Mouse (Mus musculus): ENCODE results near the gene Rab22a. TPM values are rescaled to one million over a fixed set of nuclear protein-coding genes. Genes with fewer than 3 reads are reported as not detected.
"Not testable (repeated sequence)": the region's sequence is repeated elsewhere in the genome, so short reads cannot be mapped to it uniquely, and the experiment has no call there.

Rab22a gene
- polyA plus RNA-seq, 1 experiment from 2014 or later, result 41.8 TPM

GRCm38 (mm10) chr2:173666876-173667275 is 7.3 kb downstream of the Rab22a start:
- DNase-seq (ENCODE audit: low spot score), result no peak

DNA sequence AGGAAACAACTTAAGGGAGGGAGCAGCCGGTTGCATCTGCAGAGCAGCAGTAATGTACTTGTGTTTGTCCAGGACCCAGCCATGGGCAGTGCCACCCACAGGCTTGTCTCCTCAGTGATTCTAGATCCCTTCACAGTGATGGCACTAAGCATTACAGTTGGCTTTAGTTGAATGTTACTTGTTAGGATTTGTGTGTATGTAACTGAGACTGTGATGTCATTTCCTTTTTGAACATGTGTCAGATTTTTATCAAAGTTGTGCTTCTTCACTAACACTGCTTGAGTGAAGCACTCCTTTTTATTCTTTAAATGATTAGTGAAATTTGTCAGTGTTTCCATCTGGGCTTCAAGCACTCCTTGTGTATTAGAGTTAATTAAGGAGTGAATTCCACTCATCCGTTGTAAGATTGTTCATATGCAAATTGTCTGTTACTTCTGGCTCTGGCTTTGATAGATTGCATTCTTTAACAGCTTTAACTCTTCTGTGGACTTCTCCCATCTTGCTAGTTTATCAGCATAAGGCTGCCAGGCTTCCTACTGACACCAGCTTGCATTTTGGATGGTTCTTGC is 12.9 kb downstream of the Rab22a start:
- DNase-seq (ENCODE audit: low spot score), result no peak

DNA sequence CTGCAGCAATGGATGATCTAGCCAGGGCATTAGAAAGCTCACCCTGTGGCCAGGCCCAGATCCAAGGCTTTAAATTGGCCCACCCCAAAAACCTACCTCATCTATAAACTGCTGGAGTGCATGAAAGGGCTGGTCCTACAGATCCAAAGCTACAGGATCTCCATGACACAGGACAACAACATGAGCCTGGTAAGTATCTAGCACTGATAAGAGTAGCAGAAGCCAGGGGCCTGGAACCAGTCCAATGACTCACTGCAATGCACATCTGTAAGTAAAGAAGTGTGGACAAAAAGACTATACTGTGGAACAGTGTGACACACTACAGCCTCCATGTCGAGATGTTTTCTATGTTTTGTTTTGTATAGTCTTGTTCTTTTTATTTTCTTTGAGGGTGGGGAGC is 13.9 kb downstream of the Rab22a start:
- no peak for DNase-seq (ENCODE audit: low spot score)

DNA sequence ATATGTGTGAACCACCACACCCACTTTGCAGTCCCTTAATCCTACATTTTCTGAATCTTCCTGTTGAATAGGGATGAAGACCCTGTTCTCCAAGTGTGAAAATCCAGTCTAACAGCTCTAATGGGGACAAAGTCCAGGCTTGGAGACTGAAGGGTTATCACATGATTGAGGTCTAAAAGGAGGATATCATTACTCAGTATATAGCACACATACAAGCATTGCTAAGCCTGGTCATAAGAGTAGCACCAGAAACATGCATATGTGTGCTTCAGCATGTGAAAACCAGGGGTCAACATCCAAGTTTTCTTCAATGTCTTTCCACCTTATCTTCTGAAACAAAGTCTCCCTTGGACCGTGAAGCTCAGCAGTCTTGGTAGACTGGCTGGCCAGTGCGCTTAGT is 19.0 kb downstream of the Rab22a start:
- DNase-seq (ENCODE audit: low spot score), result no peak

DNA sequence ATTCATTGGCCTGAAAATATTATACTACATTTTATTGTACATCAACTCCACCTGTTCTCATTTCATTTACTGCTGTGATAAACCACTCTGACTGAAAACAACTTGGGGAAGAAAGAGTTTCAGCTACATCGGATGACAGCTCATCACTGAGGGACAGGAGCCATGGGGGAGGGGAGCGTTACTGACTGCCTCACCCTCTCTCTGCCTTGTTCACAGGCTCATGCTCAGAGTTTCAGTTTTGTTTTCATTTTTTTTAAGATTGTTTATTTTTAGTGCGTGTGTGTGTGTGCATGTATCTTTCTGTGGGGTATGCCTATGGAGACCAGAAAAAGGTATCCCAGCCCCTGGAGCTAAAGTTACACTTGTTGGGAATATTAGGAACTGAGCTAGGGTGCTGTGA is 19.7 kb downstream of the Rab22a start:
- no peak for DNase-seq (ENCODE audit: low spot score)

DNA sequence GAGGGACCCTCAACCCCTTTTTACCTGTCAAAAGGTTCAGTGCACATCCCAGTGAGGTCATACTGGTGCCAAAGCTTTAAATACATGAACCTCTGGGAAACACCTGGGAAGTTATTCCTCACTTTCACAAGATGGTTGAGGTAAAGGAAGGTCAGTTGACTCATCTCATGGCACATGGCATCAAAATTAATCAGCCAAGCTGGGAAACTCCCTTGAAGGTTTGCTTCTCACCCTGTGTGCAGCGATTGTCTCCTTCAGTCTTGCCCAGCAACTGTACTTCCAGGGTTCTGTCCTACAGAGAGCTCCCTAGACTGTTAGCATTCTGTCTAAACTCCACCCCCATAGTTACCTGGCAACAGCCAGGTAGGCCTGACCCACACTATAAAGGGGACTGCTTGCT is 20.6 kb downstream of the Rab22a start:
- no peak for DNase-seq (ENCODE audit: low spot score)

DNA sequence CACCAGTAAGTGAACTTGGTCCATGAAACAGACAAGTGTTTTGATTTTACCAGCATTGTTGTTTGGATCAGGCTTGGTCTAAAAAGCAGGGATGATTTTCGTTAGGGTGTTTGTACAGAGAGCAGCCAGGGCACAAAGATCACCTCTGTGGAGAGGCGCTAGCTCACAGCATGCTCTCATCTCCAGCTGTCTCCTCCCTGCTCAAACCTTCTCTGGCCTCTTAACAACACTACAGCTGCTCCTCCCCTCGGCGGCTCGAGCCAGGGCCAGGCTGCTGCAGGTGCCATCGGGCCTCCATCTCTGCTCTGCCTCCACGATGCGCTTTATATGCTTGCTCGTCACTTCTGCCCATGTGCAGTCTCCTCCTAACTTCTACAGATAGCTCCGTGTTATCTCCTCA is 23.2 kb downstream of the Rab22a start:
- DNase-seq (ENCODE audit: low spot score), result no peak

DNA sequence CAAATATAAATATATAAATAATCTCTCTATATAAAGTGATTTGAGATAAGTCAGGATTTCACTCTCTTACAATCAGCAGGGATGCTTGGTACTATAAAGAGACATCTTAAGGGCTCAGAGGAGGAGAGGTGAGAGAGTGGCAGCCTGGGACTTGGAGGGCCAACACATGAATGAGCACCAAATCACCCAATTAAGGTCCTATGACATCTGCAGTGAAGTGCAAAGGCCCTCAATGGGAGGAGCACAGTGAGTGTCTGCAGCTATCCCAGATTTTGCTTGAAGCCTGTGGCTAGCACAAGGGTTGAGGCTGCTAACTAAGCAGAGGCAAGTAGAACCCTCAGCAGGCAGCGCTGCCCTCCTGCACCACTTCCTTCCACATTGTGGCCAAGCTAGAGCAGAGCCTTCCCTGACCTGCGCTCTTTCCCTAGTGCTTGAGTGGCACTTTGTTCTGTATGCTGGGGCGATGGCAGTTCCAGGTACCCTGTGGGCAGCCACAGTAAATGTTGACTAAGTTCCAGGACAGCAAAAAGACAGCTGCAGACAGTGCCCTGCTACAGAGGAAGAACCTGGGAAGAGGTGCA is 26.3 kb downstream of the Rab22a start:
- no peak for DNase-seq (ENCODE audit: low spot score)

DNA sequence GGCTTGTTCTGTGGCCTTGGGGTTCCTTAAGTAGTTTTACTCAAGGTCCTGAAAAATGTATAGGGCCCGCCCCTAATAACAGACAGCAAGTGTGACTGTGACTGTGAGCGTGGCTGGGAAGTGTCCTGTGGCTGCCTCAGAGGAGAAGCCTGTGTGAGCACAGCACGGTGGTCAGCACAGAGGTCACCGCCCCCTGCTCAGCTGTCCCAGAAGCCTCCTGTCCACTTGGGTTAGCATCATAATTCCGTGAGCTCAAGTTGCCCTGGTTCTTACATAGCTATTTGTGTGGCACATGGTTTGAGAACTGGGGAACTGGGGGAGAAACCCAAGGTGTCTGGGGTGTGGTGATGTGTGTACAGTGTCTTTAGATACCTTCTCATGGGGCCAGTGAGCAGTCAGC is 27.8 kb downstream of the Rab22a start:
- no peak for DNase-seq (ENCODE audit: low spot score)

- DNase-seq (ENCODE audit: low spot score), result no peak
These were observed 30.3 kb downstream of the Rab22a start for GRCm38 (mm10) chr2:173689835-173690234.

DNA sequence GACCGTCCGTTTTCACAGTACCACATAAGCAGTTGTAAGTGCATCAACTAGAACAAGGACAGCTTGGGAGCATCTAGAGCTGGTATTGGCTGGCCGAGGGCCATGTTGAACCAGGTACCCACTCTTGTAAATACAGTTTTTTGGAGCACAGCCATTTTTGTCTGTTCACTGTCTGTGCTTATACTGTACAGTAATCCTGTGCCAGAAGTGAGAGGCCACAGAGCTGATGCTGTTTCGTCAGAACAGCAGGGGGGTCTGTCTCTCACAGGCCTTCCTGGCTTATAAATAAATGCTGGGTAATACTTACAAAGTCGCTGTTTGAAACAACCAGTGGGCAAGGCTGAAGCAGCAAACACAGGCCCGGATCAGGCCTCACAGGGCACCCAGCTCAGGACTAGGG is 32.2 kb downstream of the Rab22a start:
- no peak for DNase-seq (ENCODE audit: low spot score)

DNA sequence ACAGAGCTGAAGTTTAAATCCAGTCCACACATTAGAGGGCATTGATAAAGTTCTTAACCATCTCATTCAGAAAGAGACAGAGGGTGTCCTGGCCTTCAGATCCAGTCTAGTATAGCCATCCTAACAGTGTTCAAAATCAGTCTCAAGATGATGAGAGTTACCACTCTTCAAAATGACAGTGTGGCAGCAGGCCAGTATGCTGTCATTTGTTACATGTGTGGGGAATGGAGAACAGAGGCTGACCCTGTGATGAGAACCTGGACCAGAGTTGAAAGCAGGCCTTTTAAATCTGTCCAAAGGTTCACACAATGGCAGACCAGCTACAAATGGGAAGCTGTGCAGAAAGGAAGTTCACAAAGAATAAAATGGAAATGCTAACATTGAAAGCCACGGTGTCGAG is 33.1 kb downstream of the Rab22a start:
- no peak for DNase-seq (ENCODE audit: low spot score)

DNA sequence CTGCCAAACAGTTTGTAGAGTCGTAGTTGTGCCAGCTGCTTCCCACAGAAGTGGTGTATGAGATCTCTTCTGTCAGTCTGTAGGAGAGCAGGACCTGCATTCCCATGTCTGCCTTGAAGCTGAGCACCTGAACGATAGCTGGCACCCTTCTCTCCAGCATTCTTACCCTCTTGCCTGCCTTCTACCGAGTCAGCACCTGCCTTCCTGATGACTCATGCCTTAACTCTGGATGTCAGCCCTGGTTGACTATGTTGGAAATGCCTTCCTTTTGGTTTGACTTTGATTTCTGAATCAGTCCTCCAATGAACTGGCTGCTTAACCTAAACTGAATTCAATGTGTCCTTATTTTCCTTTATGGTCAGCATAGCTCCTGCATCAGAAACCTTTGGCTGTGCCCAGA is 39.3 kb downstream of the Rab22a start:
- no peak for DNase-seq (ENCODE audit: low spot score)

DNA sequence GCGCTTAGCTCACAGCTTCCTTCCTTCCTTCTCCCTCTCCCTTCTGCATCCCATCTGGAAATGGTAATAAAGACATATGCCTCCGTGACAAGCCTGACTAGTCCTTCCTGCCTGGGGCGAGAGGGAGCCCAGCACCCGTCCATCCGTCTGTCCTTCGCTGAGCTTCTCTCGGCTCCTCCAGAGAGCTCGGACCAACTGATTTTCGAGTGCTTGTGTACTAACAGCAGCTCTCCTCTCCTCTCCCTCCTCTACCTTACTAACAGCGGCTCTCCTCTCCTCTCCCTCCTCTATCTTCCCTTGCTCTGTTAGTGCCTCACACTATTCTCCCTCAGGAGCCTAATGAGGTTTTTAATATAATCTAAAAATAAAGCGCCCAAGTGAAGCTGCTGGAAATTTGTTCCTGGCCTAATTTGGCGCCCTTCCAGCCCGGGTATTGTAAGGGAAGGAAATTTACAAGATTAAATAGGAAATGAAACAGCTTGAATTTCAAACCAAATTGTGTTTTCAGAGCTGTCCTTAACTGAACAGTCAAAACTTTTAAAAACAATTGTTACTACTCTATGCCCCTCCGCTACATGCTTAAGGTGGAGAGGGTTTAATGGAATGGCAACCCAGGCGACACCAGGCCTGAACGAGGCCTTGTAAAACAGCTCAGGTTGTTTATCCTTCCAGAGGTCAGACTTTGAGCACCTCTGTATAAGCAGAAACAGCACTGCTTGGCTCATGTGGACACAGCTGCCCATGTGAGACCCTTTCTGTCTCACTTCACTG is 42.7 kb downstream of the Rab22a start:
- no peak for DNase-seq (ENCODE audit: low spot score)

DNA sequence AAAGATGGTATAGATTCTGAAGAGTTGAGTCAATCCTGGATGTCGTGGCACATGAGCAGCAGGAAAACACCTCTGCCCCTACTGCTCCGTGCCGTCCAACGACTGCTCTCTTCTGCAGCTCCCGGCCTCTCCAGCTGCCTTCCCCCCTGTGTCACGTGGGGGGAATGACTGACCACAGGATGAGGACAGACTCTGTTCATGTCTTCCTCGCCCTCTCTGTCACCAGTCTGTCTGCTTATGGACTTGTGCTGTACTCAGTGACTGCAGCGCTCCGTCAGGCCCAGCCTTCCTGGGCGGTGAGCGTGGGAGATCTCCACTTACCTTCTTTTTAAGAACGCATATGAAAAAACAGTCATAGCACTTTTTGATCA is 43.3 kb downstream of the Rab22a start:
- DNase-seq (ENCODE audit: low spot score), result no peak

DNA sequence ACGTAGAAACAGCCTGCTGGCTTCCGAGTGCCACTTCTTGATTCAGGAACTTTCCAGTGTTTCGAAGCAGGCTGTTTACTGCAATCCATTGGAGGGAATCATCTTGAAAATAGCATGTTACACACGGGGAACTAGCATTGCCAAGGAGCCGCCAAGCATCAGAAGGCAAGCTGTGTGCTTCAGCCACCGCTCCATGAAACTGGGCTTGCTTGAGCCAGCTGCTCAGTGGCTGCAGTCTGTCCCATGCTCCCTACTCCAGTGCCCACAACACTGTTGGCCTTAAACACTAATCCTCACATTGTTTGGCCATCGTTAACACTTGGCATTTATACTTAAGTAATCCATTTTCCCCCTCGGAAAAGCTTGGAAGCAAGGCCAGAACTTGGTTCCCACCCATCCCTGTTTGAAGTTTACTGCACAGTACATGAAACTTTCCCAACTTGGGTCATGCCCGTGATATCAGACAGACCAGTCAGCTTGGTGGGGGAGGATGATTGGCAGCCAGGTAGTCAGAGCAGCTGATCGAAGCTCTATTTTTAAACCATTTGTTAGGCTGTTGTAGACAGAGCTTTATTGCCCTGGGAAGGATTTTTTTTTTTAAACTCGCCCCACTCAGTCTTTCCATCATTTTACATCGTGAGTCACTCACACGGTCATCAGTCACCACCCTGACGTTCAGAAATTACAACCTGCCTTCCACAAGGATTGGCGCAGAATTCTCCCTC is 46.4 kb downstream of the Rab22a start:
- no peak for DNase-seq (ENCODE audit: low spot score)

DNA sequence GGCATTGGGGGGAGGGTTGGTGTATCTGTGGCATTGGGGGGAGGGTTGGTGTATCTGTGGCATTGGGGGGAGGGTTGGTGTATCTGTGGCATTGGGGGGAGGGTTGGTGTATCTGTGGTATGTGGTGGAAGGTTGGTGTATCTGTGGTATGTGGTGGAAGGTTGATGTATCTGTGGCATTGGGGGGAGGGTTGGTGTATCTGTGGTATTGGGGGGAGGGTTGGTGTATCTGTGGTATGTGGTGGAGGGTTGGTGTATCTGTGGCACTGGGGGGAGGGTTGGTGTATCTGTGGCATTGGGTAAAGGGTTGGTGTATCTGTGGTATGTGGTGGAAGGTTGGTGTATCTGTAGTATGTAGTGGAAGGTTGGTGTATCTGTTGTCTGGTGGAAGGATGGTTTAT is 48.1 kb downstream of the Rab22a start:
- DNase-seq (ENCODE audit: low spot score), result not testable (repeated sequence)

DNA sequence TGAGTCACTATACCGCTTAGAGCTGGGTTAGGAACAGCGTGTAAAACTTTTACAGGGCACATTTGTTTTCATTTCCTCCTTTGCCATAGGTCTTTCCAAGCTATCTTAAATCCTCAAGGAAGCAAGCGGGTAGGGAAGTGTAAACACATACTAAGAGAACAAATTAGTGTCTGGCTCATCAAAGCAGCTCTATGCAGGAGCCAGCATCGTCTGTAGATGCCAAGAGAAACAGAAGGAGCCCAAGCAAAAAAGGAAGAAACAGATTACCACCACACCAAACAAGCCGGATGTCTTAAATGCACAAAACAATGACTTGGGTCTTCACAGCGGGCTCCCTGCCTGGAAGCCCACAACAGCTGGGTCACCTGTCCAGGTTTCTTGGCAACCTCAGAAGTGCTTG is 50.6 kb downstream of the Rab22a start:
- no peak for DNase-seq (ENCODE audit: low spot score)

GRCm38 (mm10) chr2:173712656-173713055 is 53.1 kb downstream of the Rab22a start:
- DNase-seq (ENCODE audit: low spot score), result no peak

GRCm38 (mm10) chr2:173713241-173713640 is 53.7 kb downstream of the Rab22a start:
- DNase-seq (ENCODE audit: low spot score), result no peak

DNA sequence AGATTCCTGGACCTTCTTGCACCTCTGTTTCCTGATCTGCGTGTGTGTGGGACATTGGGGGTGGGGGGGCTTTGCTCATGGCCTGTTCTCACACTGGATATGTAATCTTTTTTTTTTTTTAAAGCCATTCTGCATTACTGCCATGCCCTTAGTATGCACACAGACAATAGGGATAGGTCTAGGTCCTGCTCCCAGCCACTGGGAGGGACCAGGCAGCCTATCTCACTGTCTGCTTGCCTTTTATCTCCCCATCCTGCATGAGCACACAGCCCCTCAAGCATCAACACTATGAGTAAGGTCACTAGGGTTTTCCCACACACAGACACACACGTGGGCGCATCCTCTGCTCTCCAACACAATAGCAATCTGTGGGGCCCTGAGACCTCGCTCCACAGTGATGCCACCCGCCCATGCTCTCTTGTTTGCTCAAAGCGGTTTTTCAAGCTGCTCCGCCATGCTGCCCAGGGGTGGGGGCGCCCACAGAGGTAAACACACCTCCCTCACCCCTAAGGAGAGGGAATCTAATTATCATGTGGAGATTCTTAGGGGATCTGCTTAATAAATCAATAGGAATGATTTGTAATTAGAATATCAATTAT is 55.2 kb downstream of the Rab22a start:
- no peak for DNase-seq (ENCODE audit: low spot score)

- DNase-seq (ENCODE audit: low spot score), result no peak
These were observed 57.4 kb downstream of the Rab22a start for GRCm38 (mm10) chr2:173716966-173717365.

Data from thymus, postnatal 0 days (tissue).